Mouse (Mus musculus) testis, adult 2 months (tissue): ENCODE data around the gene Htr1d. TPM values are rescaled to one million over a fixed set of nuclear protein-coding genes. Genes with fewer than 3 reads are reported as not detected.

ENCODE experiments used
- H3K27ac ChIP-seq: fragments of 200-500 bp; 2 replicates; pipeline ENCODE4 v1.5.1; 2012; ENCODE audit warnings: low read depth, low read length; ENCODE audit not compliant: control insufficient read depth, insufficient read depth
- H3K27me3 ChIP-seq: fragments of 200-500 bp; 2 replicates; pipeline ENCODE4 v1.6.1; 2012; ENCODE audit warnings: mild to moderate bottlenecking, low read length, moderate library complexity; ENCODE audit not compliant: control insufficient read depth, insufficient read depth
- H3K36me3 ChIP-seq: fragments of 200-500 bp; 2 replicates; pipeline ENCODE4 v1.6.1; 2012; ENCODE audit warnings: mild to moderate bottlenecking, low read length; ENCODE audit not compliant: control insufficient read depth, insufficient read depth
- H3K4me1 ChIP-seq: fragments of 200-500 bp; 2 replicates; pipeline ENCODE4 v1.6.1; 2012; ENCODE audit warnings: low read length; ENCODE audit not compliant: control insufficient read depth, insufficient read depth
- H3K4me3 ChIP-seq: fragments of 200-500 bp; 2 replicates; pipeline ENCODE4 v1.5.1; 2012; ENCODE audit warnings: low read depth, mild to moderate bottlenecking, low read length, moderate library complexity, mixed read lengths; ENCODE audit not compliant: control insufficient read depth
- CTCF ChIP-seq: fragments of 200-500 bp; IDR thresholded peaks from 2 replicates; pipeline ENCODE4 v1.5.1; 2012; ENCODE audit warnings: low read depth, mild to moderate bottlenecking, inconsistent platforms, low read length, moderate library complexity; ENCODE audit not compliant: control insufficient read depth, insufficient read depth, insufficient replicate concordance
- POLR2A ChIP-seq: fragments of 200-500 bp; IDR thresholded peaks from 2 replicates; pipeline ENCODE4 v1.6.1; 2012; ENCODE audit warnings: low read depth, mild to moderate bottlenecking, inconsistent platforms, low read length, moderate library complexity; ENCODE audit not compliant: control insufficient read depth
- polyA plus RNA-seq: library from polyadenylated mRNA; depleted of rRNA; stranded (reverse); fragments of >200 nt; gene quantifications from 2 replicates; pipeline ENCODE4 v1.2.3, GENCODE M21; 2012

Htr1d gene
- polyA plus RNA-seq, 1 experiment: 0.15 TPM

DNA sequence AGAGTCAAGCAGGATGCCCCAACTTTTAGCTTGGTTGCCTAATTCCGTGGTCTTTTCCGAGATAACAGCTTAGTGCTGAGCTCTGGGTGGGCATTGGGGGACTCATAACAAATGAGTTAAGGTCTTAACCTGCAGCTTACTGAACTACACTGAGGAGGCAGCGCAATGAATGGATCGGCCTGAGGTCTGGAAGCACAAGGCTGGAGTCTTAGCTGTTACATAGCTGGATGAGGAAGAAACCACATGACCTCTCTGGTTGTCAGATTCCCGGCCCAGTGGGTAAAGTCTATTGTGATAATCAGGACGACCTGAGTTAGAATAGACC lies 38.4 kb downstream of the Htr1d start:
- Histone ChIP-seq H3K4me3 (peak overlapping the region; percentile 86), H3K27ac (no peak overlapping the region), H3K27me3 (no peaks in the 10 kb centered on the region), H3K4me1 (peaks cover 8% of the 10 kb centered on the region), H3K36me3 (no peaks in the 10 kb centered on the region)
- TF ChIP-seq POLR2A: no peak
- no peak for TF ChIP-seq CTCF

DNA sequence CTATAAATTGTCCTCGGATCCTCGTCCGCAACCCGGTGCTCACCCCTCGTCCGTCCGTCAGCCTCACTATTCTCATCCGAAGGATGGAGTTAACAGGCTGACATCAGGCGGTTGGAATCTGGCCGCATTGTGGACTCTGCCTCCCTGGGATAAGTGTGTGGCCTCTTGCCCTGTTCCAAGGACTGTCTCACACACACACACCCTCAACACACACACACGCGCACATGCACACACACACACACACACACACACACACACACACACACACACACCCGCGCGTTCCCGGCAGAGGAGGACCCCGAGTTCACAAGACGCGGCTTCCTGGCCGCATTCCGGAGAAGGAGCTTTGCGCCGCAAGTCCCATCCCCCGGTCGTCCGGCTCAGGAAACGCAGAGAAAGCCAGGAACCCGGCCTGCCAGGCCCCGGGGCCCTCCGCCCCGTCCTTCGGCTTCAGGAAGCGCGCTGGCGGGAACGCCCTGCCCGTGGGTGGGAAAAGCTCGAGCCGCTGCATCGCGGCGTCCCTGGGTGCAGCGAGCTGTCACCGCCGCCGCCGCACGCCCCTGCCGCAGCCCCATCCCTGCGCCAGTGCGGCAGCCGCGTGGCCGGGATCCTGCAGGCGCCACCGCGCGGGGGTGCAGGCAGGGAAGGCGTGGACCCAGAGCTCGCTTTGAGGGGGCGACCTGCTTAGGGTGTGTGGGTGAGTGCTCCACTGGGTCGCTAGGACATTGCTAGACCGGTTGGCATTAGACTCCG lies 38.9 kb downstream of the Htr1d start, which contains the start of gene 6030445D17Rik:
Gene 6030445D17Rik (plus strand): TSS at position 165 of the 753 bp plus-strand sequence.
- Histone ChIP-seq H3K4me3 (peak within 1 kb of the TSS; percentile 86), H3K27me3 (no peaks in the 10 kb centered on the region), H3K27ac (peak within 1 kb of the TSS; percentile 85), H3K4me1 (peaks cover 8% of the 10 kb centered on the region), H3K36me3 (no peaks in the 10 kb centered on the region)
- TF ChIP-seq POLR2A (no peak), CTCF (no peak)

DNA sequence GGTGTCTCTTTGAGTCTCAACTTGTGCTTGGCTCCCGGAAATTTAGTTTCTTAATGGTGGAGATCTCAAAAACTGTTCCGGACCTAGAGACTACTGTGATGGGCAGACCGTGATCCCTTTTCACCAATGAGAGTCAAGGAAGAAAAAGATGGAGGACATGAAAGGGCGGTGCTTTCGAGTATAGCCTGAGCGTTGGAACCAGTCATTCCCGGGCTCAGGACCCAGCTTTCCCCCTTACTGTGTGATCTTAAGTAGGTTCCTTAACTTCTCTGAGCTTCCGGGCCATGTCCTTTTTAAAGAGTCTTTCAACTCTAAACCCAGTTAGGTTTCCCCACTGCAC lies 39.5 kb downstream of the Htr1d start:
- no peaks in the 10 kb centered on the region for H3K36me3 ChIP-seq
- H3K27me3 ChIP-seq: no peaks in the 10 kb centered on the region

DNA sequence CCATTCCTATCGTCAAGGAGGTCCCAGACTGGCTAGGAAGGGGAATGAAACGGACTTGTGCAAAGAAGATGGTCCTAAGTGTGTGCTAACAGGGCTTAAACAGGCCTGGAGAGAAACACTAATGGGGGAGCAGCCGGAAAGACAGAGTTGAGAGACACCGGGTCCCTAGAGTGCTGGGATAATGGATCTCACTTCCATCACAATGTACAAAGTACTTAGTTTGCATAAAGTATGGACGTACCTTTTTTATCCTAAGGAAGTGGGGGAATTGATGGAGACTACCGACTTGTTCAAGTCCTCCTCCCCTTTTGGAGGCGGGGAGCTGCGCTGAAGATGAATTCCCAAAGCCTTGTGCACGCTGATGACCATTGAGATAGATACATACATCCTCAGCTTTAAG lies 40.1 kb downstream of the Htr1d start:
- peak overlapping the region; percentile 86; the same call in 1 of the 2 replicates for H3K4me3 ChIP-seq
- peaks cover 8% of the 10 kb centered on the region for H3K4me1 ChIP-seq
- TF ChIP-seq CTCF: no peak
- TF ChIP-seq POLR2A: no peak
- no peak overlapping the region for H3K27ac ChIP-seq
- H3K27me3 ChIP-seq: no peaks in the 10 kb centered on the region
- no peaks in the 10 kb centered on the region for H3K36me3 ChIP-seq

More for the DNA sequence above, 39.5 kb downstream of the Htr1d start:
- Histone ChIP-seq H3K4me3 (peak overlapping the region; percentile 86), H3K27ac (peak overlapping the region; percentile 85), H3K4me1 (peaks cover 8% of the 10 kb centered on the region)
- TF ChIP-seq POLR2A: no peak
- no peak for TF ChIP-seq CTCF

DNA sequence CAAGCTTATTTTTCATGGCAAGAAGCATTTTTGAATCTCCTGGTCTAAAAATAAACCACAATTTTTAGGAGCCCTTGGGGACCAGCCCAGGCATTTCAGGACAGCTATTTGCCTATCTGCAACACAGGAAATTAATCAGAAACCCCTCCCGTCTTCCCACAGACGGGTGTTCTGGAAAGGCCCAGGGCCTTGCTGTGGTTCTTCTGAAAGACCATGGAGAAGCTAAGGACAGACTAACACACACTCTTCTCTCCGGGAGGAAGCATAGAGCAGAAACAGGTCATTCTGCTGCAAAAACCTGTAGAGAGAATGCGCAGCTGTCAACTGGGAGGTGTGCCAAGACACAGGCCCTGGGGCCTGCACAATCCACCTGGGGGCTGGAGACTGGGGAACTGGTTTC lies 42.9 kb downstream of the Htr1d start:
- Histone ChIP-seq H3K27ac (peak overlapping the region; percentile 38), H3K27me3 (peaks cover 3% of the 10 kb centered on the region), H3K4me1 (peaks cover 19% of the 10 kb centered on the region), H3K4me3 (no peak overlapping the region), H3K36me3 (no peaks in the 10 kb centered on the region)
- TF ChIP-seq POLR2A (no peak), CTCF (no peak)

DNA sequence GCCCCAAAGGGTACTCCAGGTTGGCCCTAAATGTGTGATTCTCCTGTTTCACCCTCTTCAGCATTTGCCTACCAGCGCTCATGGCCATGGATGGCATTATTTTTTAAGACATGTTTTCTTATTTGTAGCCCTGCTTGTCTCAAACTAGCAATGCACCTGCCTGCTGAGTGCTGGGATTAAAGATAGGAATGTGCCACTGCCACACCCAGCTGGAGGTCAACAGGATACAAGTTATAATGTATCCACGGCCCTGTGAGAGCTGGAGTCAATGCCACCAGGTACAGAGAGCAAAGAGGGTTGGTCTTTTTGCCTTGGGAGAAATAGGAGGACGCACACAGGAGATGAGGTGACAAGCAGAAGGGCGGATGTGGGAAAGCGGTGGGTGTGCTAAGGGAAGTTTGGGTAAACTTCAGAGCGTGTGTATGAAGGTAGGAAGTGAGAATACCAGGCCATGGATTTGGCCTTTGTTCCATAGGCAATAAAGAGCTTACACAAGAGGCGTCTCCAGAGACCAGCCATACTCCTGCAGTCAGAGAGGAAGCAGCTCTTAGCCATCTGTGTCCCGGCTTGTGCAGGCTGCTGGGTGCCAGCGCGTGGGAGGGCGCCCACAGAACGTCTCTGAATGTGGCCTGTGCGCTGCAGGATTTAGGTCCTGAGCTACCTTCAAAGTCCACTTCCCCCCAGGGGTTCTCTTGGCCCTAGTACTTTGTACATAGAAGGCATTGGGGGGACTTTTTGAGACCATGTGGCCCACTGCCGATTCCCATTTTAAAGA lies 45.4 kb downstream of the Htr1d start:
- H3K27me3 ChIP-seq: peaks cover 3% of the 10 kb centered on the region
- peaks cover 12% of the 10 kb centered on the region for H3K4me1 ChIP-seq

DNA sequence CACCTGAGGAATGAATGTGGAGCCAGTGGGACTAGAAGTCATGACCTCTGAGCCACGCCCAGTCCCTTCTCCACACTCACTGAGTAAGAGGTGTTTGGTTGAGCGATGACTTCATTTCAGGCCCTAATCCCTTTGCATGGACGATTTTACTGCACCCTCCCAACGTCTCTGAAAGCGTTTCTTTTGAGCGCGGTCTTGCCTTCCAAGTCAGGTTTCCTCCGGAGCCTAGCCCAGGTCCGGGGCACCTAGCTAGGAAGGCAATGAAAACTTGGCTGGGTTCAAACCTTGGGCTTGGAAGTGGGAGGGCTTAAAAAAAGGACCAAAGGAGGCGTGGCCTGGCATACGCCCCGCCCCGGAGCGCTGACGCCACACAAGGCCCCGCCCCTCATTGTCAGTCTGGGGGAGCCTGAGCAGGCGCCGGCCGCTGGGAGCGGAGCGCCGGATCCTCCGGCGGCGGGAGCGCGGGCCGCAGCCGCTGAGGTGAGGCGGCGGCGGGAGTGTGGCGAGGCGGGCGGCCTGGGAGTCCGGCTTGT lies 46.1 kb downstream of the Htr1d start, which contains the start of gene Luzp1:
Gene Luzp1 (plus strand): TSS at position 391 of the 533 bp plus-strand sequence.
- peaks cover 12% of the 10 kb centered on the region for H3K4me1 ChIP-seq
- peak within 1 kb of the TSS; percentile 96 for H3K4me3 ChIP-seq
- peaks cover 3% of the 10 kb centered on the region for H3K27me3 ChIP-seq
- H3K36me3 ChIP-seq: no peaks in the 10 kb centered on the region
- TF ChIP-seq CTCF: no peak
- peak; percentile 89 for TF ChIP-seq POLR2A
- H3K27ac ChIP-seq: peak within 1 kb of the TSS; percentile 90

More for the DNA sequence above, 45.4 kb downstream of the Htr1d start:
- Histone ChIP-seq H3K36me3 (no peaks in the 10 kb centered on the region), H3K27ac (peak overlapping the region; percentile 47; the same call in 1 of the 2 replicates), H3K4me3 (peak overlapping the region; percentile 96)
- no peak for TF ChIP-seq CTCF
- no peak; the same call in 1 of the 2 replicates for TF ChIP-seq POLR2A
